Mouse (Mus musculus): ENCODE measurements around the gene Haus2.

Gene Haus2

DNA sequence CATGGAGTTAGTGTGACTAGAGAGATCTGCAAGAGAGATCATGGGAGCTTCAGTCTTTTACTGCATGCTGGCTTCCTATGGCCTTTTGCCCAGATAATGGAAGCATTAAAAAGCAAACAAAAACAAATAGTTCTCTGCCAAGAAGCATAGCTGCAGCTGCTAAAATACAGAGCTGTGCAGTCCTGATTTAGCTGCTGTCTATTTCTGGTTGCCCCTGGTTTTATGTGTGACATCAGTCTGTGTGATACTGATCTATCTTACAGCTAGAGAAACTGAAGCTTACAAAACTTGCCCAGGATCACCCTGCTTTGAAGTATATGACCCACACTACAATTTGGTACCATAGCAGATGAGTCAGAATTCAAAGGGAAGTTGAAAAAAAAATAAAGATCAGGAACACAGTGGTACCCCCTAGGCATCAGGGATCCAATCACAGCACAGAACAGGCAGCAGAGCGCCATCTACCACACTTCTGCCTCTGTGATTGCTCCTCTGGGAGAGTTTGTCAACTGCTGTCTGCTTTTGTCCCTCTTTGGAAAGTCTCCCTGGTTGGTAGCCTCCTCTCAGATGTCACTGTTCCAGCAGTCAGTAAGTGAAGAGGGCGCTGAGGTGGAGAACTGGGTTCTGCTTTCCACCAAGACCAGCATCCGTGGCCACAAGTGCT is 54.4 kb downstream of the Haus2 start:
- no peak for DNase-seq (ENCODE audit: extremely low spot score)

DNA sequence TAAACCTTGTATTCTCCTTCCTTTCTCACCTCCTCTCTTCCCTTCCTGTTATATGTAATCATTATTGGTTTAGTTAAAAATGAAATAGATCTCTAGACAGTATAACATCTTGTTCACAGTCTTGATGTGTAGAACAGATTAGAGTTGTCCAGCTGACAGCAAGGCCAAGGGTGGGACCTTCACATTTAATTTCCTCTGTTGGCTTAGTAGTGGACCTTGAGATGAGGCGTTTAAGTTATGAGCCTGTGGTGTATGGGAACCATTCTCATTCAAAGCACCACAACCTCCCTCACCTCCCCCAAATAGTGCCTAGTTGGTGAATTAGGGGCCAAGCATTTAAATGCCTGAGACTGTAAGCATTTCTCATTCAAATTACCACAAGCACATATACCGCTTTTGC is 58.3 kb downstream of the Haus2 start:
- no peak for DNase-seq (ENCODE audit: extremely low spot score)

- DNase-seq (ENCODE audit: extremely low spot score) = no peak
These were observed 61.1 kb downstream of the Haus2 start for GRCm38 (mm10) chr2:120670253-120670652.

Measured in embryo, embryonic 9.5 days (tissue).